Mouse (Mus musculus): Measurements from ENCODE around the gene Cpn1. TPM values are rescaled to one million over a fixed set of nuclear protein-coding genes. Genes with fewer than 3 reads are reported as not detected.
"Not testable (repeated sequence)": the region's sequence is repeated elsewhere in the genome, so short reads cannot be mapped to it uniquely, and the experiment has no call there.

Gene Cpn1
- total RNA-seq, 2 experiments from 2014 or later: not detected

DNA sequence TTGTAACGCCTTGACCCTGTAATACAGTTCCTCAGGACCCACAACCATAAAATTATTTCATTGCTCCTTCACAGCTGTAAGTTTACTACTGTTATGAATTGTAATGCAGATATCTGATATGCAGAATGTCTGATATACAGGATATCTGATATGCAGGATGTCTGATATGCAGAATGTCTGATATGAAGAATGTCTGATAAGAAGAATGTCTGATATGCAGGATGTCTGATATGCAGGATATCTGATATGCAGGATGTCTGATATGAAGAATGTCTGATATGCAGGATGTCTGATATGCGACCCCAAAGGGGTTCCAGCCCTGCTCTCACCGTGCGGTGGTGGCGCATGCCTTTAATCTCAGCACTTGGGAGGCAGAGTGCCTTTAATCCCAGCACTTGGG, 4.4 kb downstream of the Cpn1 start:
- no peak for DNase-seq

DNA sequence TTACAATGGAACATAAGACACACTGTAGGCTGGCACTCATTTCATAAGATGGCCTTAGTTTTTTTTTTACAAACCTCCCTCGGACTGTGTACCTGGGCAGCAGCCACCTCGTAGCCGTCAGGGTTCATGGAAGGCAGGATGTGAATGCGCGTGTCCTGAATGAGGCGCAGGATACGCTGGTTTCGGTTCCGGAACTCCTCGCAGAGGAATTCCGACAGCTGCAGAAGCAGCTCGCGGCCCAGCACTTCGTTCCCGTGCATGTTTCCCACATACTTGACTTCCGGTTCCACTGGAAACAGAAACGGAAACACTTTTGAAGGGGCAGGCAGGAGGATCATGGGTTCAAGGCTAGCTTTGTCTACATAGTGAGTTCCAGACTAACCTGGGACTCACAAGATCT, 5.6 kb downstream of the Cpn1 start:
- DNase-seq: no peak

DNA sequence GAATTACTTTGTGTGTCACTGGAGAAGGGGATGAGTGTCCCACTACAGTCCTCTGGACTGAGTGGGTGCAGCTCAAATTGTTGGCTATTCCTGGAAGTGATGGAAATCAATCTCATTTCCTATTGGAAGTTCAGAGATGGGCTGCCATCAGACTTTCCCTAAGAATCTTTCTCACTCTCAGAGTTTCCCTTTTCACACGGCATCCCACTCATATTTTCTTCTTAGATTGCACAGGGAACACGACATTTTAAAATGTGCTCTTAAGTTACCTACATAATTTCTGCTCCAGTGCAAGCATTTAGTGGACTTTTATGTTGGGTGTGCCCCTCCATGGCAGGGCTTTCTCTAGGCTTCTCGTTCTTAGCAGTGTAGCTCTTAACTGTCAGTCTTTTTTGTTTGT, 8.6 kb downstream of the Cpn1 start:
- no peak for DNase-seq

DNA sequence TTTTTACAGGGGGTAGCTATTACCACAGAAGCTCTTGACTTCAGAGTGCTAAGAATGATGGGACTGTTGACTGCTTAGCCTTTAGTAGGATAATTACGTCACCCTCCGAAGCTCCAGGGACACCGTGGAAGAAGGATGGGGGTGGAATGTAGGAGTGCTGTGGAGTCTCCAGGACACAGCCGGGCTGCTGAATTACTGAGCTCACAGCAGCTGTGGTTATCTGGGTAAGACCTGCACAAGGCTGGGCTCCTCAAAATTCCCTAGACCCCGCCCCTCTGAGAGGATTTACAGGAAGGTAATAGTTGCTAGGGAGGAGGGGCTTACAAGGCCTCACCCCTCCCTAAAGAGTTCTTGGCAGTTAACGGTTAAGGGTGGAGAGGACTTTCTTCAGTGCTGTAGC, 9.7 kb downstream of the Cpn1 start:
- no peak for DNase-seq

DNA sequence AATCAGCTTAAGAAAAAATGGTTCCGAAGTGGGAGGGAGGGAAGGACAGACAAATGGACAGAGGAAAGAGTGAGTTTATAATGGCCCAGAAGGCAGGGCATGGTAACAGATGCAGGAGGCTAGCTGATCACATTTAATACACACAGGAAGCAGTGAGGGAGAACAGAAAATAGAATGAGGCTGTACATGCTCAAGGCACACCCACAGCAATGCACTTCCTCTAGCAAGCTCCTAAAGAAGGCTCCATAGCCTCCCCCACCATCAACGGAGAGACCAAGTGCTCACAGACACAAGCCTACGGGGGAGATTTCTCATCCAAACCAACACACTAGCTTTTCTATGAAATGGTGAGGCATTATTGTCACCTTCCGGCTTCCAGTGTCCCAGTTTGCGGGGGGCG, 12.1 kb downstream of the Cpn1 start:
- no peak for DNase-seq

DNA sequence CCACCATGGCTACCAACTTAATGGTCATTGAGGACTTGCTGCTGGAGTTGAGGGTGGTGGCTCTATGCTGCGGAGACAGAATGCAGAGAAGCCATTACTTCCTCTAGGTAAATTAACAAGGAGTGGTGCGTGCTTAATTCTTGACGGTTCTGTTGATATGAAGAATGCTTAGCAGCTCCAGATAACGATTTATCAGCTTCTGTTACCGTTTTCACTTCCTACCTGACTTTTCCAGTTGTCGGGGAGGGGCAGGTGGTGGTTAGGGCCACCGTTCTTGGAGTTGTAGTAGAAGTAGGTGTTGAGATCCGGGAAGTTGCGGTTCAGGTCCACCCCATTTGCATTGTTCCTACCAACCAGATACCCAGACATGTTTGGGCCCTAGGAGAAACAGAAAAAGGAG, 12.6 kb downstream of the Cpn1 start:
- DNase-seq: no peak

DNA sequence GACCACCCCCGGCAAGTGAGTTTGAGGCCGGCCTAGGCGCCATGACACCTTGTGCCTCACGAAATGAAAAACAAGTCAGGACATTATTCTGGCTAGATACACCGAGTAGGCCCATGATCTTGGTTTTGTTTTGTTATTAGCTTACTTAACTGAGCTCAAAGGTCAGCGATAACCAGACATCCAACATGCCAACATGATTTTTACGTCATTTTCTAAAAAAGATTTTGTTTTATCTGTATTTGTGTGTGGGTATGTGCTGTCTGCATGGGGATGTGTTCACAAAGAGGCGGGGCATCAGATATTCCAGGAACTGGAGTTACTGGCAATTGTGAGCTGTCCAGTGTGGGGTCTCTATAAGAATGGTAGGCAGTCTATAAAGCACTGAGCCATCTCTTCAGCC, 14.2 kb downstream of the Cpn1 start:
- DNase-seq: no peak

DNA sequence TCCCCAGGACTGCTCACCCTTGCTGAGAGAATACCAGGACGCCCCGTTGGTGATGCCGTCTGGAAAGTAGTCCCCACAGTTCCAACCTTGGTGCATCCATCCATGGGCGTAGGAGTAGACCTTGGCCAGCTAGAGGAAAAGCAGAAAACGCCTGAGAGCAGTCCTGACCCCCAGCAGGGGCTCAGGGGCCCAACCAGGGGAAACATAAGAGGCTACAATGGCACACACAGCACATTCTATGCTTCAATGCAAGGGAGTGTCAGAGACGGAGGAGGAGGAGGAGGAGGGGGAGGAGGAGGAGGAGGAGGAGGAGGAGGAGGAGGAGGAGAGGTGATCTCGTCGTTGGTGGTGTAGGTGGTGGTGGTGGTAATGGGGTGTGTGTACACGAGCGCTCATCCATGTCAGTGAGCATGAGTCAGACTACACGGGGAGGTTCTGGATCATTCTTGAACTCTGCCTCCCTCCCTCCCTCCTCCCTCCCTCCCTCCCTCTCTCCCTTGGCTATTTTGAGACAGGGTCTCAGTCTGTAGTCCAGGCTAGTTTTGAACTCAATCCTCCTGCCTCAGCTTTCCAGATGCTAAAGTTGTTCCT, 17.8 kb downstream of the Cpn1 start:
- DNase-seq: no peak

DNA sequence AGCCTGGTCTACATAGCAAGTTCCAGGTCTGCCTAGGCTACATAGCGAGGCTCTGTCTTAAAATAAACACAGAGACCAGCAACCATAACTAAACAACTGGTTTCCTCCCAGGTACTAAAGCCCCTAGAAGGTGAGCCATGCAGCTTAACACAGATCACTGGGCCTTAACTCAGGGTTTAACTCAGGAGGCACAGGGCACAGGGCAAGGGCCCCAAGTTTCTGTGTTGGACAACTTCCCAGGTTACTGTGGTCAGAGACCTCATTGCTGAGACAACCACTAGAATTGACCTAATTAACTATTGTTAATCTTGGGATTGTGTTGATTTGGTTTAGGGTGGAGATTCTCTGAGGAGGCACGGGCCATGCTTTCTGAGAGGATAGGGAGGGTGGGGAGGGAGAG, 19.9 kb downstream of the Cpn1 start:
- no peak for DNase-seq

DNA sequence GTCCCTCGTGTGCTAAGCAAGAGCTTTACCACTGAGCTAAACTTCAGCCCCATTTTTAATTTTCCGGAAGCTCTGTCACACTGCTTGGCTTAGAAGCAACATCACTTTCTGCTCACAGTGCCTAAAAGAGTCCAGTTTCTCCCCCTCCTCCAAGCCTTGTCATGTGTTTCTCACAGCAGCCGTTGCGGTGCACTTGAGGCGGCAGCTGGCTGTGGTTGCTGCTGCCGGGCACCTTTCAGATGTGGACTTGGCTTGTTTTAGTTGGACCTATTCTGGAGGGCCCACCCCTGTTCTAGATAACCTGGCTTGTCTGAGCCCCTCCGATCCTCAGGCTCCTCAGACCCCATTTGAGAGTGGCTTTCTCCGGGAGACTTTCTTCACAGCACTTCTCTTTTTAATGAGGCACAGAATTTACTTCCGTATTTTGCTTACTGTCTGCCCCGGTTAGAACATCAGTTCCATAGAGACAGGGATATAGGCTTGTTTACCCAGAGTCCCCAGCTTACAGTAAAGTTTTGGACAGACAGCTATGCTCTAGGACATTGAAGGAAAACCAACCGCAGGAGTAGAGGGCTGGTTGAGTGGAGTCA, 20.8 kb downstream of the Cpn1 start:
- no peak for DNase-seq

DNA sequence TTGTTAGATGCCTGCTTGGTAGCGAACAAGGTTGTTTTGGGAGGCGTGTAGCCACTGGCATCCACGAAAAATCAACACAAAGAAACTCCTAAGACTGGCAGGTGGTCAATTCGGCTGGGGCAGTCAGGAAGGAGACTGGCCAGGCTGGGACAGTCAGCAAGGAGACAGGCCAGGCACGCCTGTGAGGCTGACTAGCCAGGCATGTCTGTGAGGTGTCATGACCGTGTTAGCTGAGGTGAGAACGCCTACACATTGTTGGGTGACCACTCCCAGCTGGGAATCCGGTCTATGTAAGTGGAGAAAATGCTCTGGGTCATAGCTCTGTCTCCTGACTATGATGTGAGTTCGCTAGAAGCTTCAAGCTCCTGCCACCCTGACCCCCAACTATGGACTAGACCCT, 23.6 kb downstream of the Cpn1 start:
- no peak for DNase-seq

DNA sequence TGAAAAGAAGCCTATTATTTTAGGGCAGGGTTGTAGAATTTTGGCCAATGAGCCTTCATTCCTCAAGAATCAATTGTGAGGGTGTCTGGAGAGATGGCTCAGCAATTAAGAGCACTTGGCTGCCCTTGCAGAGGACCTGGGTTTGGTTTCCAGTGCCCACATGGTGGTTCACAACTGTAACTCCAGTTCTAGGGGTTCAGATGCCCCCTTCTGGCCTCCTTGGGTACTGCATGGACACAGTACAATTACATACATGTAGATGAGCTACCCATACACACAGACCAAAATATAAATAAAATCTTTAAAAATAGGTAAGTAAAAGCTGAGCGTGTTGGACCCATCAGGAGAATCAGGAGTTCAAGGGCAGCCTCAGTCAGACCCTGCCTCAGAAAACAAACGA, 25.2 kb downstream of the Cpn1 start:
- DNase-seq: no peak

DNA sequence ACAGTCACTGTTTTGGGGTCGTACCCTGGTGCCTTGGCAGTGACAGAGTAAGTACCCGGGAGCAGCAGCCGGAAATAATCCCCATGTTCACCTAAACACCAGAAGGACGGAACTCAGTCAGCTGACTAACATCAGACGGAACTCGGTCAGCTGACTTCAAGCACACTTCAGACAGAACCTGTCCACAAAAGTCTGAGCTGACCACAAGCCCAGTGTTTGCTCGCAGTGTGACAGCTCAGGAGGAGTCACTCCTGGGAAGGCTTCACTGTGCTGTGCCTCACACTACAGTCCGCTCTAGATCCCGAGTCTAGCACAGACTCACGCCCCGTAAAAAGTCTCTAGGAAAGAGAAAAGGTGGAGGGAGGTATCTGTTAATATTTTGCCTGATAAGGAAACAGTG, 26.3 kb downstream of the Cpn1 start:
- DNase-seq: no peak

DNA sequence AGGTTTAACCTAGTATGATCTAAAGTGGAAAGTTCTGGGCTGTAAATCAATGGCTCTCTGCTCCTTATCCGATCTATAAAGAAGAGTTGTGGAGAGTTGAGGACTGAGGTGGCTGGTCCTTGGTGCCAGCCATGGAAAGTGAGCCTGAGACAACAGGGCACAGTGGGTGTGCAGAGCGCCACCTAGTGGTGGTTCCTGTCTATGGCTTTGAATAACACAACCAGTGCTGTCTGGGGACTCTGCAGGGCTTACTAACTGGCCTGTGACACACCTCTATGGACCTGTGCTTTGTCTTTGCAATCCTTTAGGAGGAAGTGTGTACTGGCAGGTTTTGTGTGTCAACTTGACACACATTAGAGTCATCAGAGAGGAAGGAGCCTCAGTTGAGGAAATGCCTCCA, 27.2 kb downstream of the Cpn1 start:
- peak; percentile 26 for DNase-seq

DNA sequence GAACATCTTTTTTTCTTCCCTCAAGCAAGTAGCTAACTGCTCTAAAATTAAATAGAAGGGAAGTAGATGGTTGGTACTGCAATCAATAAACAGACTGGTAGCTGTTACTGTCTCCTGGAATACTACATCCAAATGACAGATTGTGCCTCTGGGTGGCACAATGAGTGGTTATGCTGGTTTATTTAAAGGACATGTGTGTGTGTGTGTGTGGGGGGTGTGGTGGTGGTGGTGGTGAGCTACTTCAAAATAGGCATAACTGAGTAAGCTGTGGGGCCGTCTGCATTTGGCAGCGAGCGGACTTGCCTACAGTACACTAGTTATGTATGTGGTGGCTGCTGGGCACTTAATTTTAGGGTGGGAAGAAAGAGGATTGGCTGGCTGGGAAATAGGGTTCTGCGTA, 28.5 kb downstream of the Cpn1 start:
- no peak for DNase-seq

DNA sequence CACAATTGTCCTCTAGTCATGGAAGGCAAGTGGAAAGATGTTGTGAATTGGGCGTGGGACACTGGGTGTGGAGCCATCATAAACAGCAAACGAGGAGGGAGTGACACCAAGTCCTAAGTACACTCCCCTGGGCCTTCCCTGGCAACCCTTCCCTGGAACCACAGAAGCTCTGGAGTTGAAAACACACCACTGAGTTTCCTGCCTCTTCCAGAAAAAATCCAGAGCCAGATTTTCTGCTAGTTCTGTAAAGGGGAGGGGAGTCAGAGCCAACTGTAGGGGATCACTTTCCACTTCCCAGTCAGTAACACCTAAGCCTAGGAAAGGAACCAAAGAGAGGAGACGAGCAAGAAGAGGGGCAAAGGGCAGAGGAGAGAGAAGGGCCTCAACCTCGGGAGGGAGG, 29.0 kb downstream of the Cpn1 start:
- peak; percentile 38 for DNase-seq

DNA sequence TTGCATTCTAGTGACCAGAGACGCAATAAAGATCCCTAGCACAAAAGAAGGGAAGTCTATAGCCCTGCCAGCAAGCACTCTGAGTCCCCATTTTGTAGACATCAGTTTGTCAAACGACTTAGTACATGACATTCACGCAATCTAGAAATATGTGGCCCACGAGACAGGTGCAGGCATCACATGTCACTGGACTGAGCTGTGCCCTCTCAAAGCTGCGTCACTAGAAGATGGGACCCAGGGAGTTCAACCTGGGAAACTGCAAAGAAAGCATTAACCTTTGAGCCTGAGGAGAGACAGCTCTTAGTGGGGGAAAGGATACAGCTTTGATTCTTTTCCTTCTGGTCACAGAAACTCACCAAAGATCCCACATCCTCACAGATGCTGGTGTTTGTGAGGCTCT, 31.1 kb downstream of the Cpn1 start:
- DNase-seq: no peak

DNA sequence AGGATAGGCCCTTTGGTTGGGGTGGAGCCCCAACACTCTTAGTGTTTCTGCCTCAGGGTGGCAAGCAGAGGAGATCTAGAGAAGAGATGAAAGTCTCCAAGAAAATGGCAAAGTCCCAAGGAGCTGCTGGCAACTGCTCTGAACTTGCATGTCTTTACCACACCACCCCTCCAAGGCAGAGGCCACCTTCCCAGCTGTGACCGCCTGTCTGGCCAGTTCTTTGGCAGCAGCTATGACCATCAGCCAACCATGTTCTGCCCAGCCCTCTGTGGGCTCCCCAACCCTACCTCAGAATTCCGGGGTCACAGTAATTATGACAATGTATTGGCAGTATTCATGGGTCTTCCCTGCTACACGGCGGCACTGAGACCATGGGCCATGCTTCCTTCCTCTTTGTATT, 31.5 kb downstream of the Cpn1 start:
- no peak for DNase-seq

DNA sequence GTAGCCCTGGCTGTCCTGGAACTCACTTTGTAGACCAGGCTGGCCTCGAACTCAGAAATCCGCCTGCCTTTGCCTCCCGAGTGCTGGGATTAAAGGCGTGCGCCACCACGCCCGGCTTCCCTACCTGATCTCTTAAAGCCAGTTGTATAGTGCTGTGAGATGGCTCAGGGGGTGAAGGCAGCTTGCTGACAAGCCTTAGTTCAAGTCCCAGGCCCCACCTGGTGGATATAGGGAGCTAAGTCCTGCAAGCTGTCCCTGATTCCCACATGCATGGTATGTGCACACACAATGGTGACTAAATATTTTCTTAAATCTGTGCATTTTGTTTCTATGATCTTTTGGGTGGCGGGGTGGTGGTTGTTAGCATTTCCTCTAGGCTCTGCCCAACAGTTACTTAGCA, 33.4 kb downstream of the Cpn1 start:
- DNase-seq: not testable (repeated sequence)

DNA sequence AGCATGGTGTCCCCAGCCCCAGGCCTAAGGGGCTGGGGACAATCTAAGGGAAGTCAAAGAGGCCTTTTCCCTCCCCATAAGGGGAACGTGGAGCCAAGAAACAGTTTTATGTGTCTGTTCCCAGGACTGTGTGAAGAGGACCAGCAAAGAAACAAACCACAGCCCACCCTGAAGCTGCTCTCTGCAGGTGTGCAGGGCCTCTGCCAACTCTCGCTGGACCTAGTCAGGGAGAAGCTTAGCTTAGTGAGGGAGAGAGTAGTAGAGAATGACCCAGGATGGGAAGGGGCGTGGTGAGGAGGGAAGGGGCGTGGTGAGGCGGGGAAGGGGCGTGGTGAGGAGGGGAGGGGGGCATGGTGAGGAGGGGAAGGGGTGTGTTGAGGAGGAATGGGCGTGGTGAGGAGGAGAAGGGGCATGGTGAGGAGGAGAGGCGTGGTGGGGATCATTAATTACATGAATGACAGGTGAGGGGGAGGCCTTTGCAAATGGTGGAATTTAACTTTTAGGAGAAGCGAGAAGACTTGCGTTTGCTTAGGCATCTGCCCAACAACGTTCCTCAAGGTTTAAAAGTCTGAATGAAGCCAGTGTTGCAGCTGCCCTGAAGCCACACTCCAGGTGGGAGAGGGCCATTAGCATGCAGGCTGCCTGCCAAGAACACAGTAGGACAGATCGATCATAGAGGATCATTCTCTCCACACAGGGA, 37.1 kb downstream of the Cpn1 start:
- no peak for DNase-seq

DNA sequence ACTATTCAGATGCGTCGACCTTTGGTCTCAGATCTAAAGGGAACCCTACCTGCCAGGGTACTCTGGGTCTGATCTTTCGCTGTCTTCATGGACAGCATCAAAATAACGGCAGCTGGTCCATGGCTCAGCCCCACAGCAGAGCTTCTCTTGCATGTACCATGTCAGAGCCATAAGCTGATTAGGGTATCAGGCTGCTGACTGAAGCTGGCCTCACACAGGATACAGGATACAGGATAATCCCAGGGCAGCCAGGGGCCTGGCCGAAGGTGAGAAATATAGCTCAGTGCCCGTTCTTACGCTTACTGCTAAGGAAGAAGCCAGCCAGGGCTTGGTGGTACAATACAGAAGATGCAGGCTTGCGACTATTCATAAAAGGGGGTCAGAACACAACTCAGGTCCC, 41.8 kb downstream of the Cpn1 start:
- no peak for DNase-seq

DNA sequence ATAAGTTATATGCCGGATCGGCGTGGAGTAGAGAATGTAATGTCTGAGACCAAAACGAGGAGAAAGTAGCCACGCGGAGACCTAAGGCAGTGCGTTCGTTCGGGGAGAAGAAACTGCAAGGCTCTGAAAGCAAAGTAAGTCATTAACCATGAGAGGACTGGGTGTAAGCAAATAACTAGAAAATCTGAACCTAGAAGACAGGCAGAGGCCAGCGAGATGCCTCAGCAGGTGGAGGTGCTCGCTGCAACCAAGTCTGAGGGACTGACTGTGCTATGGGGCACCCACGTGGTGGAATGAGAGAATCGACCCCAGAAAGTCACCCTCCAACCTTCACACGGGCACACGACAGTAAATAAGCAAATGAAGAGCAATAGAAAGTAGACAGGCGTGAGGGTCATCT, 43.3 kb downstream of the Cpn1 start:
- DNase-seq: no peak

DNA sequence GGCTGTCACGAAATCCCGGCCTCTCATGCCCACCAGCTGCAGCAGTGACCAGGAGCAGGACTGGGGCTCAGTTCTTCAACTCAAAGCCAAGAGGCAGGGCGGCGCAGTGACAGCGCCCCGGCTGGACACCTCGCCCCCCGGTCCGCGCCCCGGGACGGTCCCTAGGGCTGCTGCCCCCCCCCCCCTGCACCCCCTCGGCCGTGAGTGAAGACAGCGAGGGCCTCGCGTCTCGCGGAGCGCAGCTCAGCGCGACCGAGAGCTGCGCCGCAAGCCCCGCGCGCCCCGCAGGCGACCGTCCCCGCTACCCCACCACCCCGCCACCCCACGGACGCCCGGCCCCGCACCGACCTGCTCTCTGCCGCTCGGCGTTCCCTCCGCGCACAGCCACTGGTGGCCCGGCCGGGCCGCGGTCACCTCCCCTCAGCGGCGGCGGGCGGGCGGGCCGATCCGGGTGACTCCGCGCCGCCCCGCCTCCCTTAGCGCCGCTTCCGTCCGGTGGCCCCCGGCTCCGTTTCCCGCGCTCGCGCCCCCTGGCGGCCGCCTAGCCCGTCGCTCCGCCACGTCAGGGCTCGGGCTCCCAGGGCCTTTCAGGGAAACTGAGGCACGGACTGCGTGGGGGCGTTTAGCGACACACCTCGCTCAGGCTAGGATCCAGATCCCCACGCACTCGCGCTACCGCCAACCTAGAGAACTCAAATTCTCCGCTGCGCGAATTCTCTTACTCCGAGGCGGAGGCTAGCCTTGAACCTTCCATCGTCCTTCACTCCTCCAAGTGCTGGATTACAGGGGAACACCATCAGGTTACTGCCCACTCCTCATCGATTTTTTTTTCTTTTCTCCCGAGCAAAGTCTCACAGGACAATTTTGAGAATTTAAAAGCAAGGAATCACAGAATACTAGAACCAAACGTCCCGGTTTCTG, 46.3 kb downstream of the Cpn1 start, which contains the start of gene Dnmbp:
Gene Dnmbp (minus strand): TSS at position 423 of the 921 bp plus-strand sequence.
- peak; percentile 81 for DNase-seq
